Mouse (Mus musculus): ENCODE measurements around the gene Stx7.

DNA sequence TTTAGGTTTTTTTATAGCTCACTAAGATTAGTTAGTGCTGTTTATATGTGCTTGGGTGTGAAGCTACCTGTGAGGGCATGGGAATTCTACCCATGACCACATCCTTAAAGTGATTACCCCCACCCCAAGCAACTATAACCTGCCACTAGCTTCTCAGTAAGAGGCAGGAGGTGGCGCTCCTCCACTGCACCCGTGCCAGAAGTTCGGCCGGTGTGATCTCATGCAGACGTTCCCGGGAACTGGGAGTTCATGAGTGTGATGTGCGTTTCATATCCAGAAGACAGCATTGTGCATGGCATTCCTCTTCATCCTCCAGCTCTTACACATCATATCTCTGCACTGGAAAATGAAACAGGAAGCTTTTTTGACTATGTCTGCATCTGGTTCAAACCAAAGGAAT is 41.3 kb downstream of the Stx7 start:
- TF ChIP-seq CTCF (conservative IDR thresholded peaks at IDR 0.05; ENCODE audit: low read length) (no peak), NANOG (IDR thresholded peaks at IDR 0.05; ENCODE audit: borderline replicate concordance, low read length) (no peak), POU5F1 (IDR thresholded peaks at IDR 0.05; ENCODE audit: borderline replicate concordance, low read length) (no peak)
